19 mouse cellular contexts compared by ENCODE assay signal in genomic region chr10:64876506-64876905, GRCm38 (mm10).
"Had no signal": no experiment of that assay in that cellular context is flagged by ENCODE, and none has a peak within 500 bp of the region (broad histone marks: within the 10 kb centered on the region; RNA-seq: fewer than 3 reads in every experiment).

No protein-coding gene starts in this region.

- H3K9ac ChIP-seq: lung, embryonic 14.5 days; midbrain, embryonic 12.5 days; neural tube, embryonic 13.5 days; neural tube, embryonic 15.5 days had no signal

- H3K4me1 ChIP-seq: midbrain, embryonic 10.5 days; midbrain, embryonic 12.5 days; neural tube, embryonic 13.5 days; neural tube, embryonic 15.5 days had no signal

- H3K9me3 ChIP-seq: midbrain, embryonic 10.5 days; midbrain, embryonic 12.5 days; neural tube, embryonic 13.5 days; neural tube, embryonic 15.5 days had no signal

- H3K4me2 ChIP-seq: lung, embryonic 14.5 days; midbrain, embryonic 12.5 days; neural tube, embryonic 13.5 days; neural tube, embryonic 15.5 days had no signal

- H3K4me3 ChIP-seq: midbrain, embryonic 10.5 days; midbrain, embryonic 12.5 days; myocyte; neural tube, embryonic 13.5 days; neural tube, embryonic 15.5 days had no signal

- H3K36me3 ChIP-seq: midbrain, embryonic 10.5 days; midbrain, embryonic 12.5 days; neural tube, embryonic 13.5 days; neural tube, embryonic 15.5 days had no signal

- ATAC-seq: midbrain, embryonic 16.5 days had no signal

- H3K27ac ChIP-seq: midbrain, embryonic 10.5 days; midbrain, embryonic 12.5 days; neural tube, embryonic 13.5 days; neural tube, embryonic 15.5 days had no signal

- H3K27me3 ChIP-seq: midbrain, embryonic 12.5 days; neural tube, embryonic 13.5 days; neural tube, embryonic 15.5 days had no signal

- DNase-seq: lung, adult 18-20 months; lung, embryonic 14.5 days; lung, postnatal 10 days; lung, postnatal 4 days; midbrain, embryonic 14.5 days; retina, postnatal 1 day; right cerebral cortex, adult 18-20 months; right cerebral cortex, postnatal 25 days; right cerebral cortex, postnatal 4 days; spleen, adult 18-20 months; thymus, adult 18-20 months; thymus, postnatal 14 days; thymus, postnatal 36 days had no signal
